Mouse (Mus musculus) left cerebral cortex, postnatal 36 days (tissue): ENCODE measurements around the gene Catsperd. TPM values are rescaled to one million over a fixed set of nuclear protein-coding genes. Genes with fewer than 3 reads are reported as not detected.

Source experiments
- DNase-seq, 2 experiments: peaks; one replicate each; pipeline ENCODE4 v3.0.0; 2021 to 2022; ENCODE audit warnings: low spot score in 2 of 2, mixed read lengths in 1 of 2
- intact Hi-C: fragments of 180-260 bp; cut with DNase I; formaldehyde crosslinking; loops from one replicate; pipeline ENCODE4 v1.15.1; 2025
- total RNA-seq, 2 experiments: library from RNA; stranded (reverse); gene quantifications; 2 replicates each; pipeline ENCODE4 v1.2.3; 2021

Gene Catsperd
- total RNA-seq, 2 experiments from 2014 or later = 0.57 to 0.91 TPM

DNA sequence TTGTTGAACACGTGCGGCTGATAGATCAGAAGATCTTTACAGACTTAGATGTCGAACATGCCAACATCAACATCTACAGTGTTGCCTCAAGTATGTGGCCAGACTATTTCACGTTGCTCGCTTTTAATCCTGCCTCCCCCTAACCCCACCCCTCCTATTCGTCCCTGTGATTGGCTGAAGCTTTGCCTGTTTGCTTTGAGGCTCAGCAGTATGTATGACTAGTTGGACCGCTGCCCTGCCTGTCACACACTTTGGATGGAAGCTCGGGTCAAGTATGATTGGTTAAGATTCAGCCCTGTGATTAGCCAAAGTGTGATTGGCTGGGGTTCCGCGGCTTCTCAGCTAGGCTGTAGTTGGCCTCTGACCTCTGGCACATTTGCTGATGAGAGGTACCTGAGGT is 23.9 kb downstream of the Catsperd start:
- intact Hi-C loops = no loop called here
- DNase-seq = no peak

- DNase-seq = no peak
- intact Hi-C loops = no loop called here
These were observed 26.8 kb downstream of the Catsperd start for GRCm38 (mm10) chr17:56654771-56655170.

- intact Hi-C loops = no loop called here
- DNase-seq = no peak
These were observed 27.4 kb downstream of the Catsperd start for GRCm38 (mm10) chr17:56655311-56655710.

GRCm38 (mm10) chr17:56656171-56656570 is 28.2 kb downstream of the Catsperd start:
- no peak for DNase-seq
- intact Hi-C loops = no loop called here

- intact Hi-C loops = no loop called here
- no peak for DNase-seq
These were observed 35.7 kb downstream of the Catsperd start for GRCm38 (mm10) chr17:56663659-56664058.

DNA sequence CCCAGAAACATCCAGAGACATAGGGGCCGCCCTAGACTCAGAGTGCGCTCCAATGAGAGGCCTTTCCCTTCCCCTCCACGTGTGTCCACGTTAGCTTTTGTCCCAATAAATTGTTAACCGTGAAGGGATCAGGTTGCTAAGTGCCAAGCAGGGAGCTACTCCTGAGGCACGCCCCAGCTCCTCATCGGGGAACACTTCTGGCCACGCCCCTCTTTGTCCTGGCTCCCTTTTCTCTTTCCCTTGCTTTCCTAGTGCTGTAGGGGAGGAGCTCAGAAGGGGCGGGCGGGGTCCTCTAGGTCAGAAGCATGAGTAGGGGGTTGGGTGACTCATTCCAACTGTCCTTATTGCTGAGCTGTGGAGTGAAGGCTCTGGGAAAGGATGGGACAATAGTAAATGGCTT is 36.4 kb downstream of the Catsperd start:
- intact Hi-C loops = no loop called here
- no peak for DNase-seq

- intact Hi-C loops = loop anchor here (5.0 kb wide), 1 partner anchor 39 kb away; the partner anchor contains the start of genes Catsperd and Lonp1
- no peak for DNase-seq
These were observed 38.4 kb downstream of the Catsperd start for GRCm38 (mm10) chr17:56666384-56666783.

GRCm38 (mm10) chr17:56667591-56667990 is 39.6 kb downstream of the Catsperd start:
- DNase-seq = no peak
- intact Hi-C loops = loop anchor here (5.0 kb wide), 1 partner anchor 40 kb away; the partner anchor contains the start of genes Catsperd and Lonp1

DNA sequence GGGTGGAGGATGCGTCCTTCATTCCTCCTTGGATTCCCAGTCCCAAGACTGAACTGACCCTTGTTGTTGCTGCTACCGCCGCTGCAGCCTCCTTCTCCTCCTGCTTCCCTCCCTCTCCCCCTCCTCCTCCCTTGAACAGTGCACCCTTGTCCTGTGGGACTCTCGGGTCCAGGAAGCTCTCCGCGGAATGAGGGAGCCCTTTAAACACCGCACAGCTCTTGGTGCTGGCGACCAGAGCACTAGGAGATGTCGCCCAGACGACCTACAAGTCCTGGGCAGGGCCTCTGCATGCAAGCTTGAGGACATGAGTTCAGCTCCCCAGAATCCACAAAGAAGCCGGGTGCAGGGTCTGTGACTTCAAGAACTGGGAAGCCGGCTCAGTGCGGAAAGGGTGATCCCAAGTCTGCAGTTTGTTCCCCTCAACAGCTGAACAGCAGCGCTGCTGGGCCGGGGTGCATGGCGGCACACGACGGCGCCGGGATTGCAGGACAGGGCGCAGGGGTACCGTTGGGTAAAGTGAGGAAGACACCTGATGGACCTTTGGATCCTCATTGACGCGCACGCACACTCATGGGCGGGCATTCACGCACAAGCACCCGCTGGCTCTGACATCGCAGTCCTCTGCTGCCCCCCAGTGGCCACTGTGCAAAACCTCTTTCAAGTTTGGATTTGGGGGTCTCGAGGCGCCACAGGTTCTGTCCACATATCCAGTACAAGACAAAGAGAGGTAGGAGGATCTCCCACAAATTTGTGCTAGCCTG is 40.6 kb downstream of the Catsperd start:
- peak; percentile 77 to 82 for DNase-seq
- intact Hi-C loops = loop anchor here (2.0 to 5.0 kb wide), 2 partner anchors 41 to 56 kb away; partner anchors contain the start of genes Catsperd, Lonp1 and Rpl36

DNA sequence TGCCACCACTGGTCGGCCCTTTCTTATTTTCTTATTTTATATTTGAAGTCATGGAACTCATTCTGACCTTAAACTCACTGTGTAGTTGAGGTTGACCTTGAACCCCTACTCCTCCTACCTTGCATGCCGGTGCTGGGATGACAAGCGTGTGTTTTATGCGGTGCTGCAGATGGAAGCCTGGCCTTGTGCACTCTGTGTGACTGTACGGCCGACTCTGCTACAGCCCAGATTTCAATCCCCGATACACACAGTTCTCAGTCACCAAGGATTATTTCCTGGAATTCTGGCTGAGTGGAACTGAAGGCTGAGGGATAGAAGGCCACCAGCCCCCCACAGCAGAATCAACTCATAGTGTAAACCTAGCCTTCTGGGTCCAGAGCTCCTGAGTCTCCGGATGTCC is 41.8 kb downstream of the Catsperd start:
- intact Hi-C loops = loop anchor here (2.0 to 5.0 kb wide), 3 partner anchors 42 to 93 kb away; partner anchors contain the start of genes Catsperd, Dus3l, Lonp1 and Rpl36
- DNase-seq = no peak

- intact Hi-C loops = loop anchor here (2.0 to 5.0 kb wide), 2 partner anchors 88 to 89 kb away; partner anchors contain the start of genes Dus3l, Safb and Safb2
- peak; percentile 99 to 100 for DNase-seq
These were observed 45.2 kb downstream of the Catsperd start, which contains the start of gene Ranbp3 for GRCm38 (mm10) chr17:56672941-56673646. Gene Ranbp3 (plus strand): TSS chr17:56673294.

- intact Hi-C loops = loop anchor here (2.0 to 5.0 kb wide), 2 partner anchors 88 to 89 kb away; partner anchors contain the start of genes Dus3l, Safb and Safb2
- no peak for DNase-seq
These were observed 45.9 kb downstream of the Catsperd start for GRCm38 (mm10) chr17:56673647-56674416.

- intact Hi-C loops = no loop called here
- no peak for DNase-seq
These were observed 53.8 kb downstream of the Catsperd start for GRCm38 (mm10) chr17:56681791-56682190.

- DNase-seq = no peak
- intact Hi-C loops = no loop called here
These were observed 54.9 kb downstream of the Catsperd start for GRCm38 (mm10) chr17:56682880-56683279.

DNA sequence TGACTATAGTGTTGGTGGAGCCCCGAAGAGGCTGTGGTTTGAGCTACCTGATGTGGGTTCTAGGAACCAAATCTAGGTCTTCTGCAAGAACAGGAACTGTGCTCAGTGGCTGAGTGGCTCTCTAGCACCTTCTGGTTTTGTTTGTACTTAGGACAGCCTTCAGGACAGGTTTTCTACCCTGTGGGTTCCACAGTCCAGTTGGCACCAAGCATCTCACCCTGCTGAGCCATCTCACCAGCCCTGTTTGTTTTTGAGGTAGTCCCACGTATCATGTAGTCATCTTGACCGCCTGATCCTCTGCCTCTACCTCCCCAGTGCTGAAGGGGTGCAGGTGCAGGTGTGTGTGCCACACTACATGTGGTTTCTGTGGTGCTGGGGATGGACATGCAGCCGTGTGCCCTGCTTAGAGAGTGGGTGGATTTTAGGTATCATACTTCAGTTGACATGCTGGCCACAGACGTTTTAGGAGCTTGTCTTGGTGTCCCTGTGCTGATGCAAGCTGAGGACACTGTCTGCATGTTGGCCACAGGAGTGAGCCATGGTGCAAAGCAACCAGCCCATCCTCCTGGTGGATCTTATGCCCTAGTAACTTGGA is 55.7 kb downstream of the Catsperd start:
- DNase-seq = no peak
- intact Hi-C loops = no loop called here

- DNase-seq = no peak
- intact Hi-C loops = no loop called here
These were observed 56.7 kb downstream of the Catsperd start for GRCm38 (mm10) chr17:56684649-56685048.

- no peak for DNase-seq
- intact Hi-C loops = no loop called here
These were observed 58.9 kb downstream of the Catsperd start for GRCm38 (mm10) chr17:56686801-56687200.

DNA sequence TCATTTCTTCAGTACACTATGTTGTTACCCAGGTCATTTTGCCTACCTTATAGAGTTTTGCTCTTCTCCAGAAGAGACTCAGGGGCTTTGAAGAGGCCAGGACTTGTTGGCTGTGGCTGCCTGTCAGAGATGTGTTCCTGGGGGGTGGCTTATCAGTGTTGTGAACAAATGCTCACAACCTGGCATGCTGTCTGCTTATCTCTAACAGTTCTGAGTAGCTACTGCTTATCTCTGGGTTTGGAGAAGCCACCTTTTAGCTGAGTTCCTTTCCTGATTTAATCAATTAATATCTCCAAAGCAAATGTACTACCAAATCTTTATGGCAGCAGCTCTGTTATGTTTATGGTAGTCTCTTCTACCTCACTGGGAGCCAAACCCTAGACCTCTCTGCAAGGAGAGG is 60.1 kb downstream of the Catsperd start:
- no peak for DNase-seq
- intact Hi-C loops = no loop called here

- no peak for DNase-seq
- intact Hi-C loops = no loop called here
These were observed 60.7 kb downstream of the Catsperd start for GRCm38 (mm10) chr17:56688689-56689088.
